Mouse (Mus musculus) liver, embryonic 14.5 days (tissue): ENCODE results near the gene Zbtb25.

ENCODE experiments used
- CTCF ChIP-seq: IDR thresholded peaks from 2 replicates; pipeline ENCODE4 v1.5.1; 2016; ENCODE audit warnings: antibody characterized with exemption, low read depth, control low read depth
- EP300 ChIP-seq: IDR thresholded peaks from 2 replicates; pipeline ENCODE4 v1.6.1; 2016; ENCODE audit warnings: antibody characterized with exemption, low read depth

DNA sequence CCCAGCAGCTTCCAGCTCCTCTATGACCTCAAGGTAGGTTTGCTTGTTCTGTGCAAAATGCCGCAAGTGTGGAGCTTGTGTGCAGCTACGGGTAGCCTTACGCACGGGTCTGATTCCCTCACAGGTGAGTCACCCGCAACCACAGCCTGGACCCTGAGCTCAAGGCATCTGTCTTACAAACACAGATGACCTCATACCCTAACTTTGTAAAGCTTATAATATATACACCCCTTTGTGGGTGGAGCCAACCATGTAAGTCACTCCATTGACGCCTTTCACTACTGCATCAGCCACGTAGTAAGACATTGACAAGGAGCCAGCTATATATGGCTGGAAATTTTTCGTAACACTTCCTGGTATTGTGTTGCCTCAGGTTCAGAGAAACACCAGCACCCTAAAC lies 57.5 kb downstream of the Zbtb25 start:
- no peak for TF ChIP-seq CTCF
- no peak for TF ChIP-seq EP300
